Mouse (Mus musculus) liver, embryonic 14.5 days (tissue): ENCODE data around the gene Rbms1.

ENCODE experiments used
- CTCF ChIP-seq: IDR thresholded peaks from 2 replicates; pipeline ENCODE4 v1.5.1; 2016; ENCODE audit warnings: antibody characterized with exemption, low read depth, control low read depth
- EP300 ChIP-seq: IDR thresholded peaks from 2 replicates; pipeline ENCODE4 v1.6.1; 2016; ENCODE audit warnings: antibody characterized with exemption, low read depth

GRCm38 (mm10) chr2:60796969-60797669, 165.9 kb downstream of the Rbms1 start:
- TF ChIP-seq CTCF (no peak), EP300 (no peak)
